Mouse (Mus musculus): ENCODE measurements at regions not wholly inside any gene's neighbourhood (a gene's known extent, or its start where the extent isn't known, plus 50 kb on each side); places are given as distances from the start of the nearest gene placed in this dataset.

GRCm38 (mm10) chr12:54472407-54472806, 184.0 kb downstream of the Sptssa start:
- TF ChIP-seq CTCF (IDR thresholded peaks at IDR 0.05; ENCODE audit: control insufficient read depth, insufficient read depth, insufficient read length) (no peak), USF1 (IDR thresholded peaks at IDR 0.05; ENCODE audit: low read depth) (no peak), MAX (IDR thresholded peaks at IDR 0.05) (no peak), MYOG (IDR thresholded peaks at IDR 0.05; ENCODE audit: control insufficient read depth, extremely low read depth, insufficient read length) (no peak), MYOD1 (IDR thresholded peaks at IDR 0.05; ENCODE audit: control insufficient read depth, insufficient read length, low read depth) (no peak), CEBPB (IDR thresholded peaks at IDR 0.05; ENCODE audit: low read depth) (no peak), FOSL1 (IDR thresholded peaks at IDR 0.05; ENCODE audit: insufficient read depth, low read length, poor library complexity, severe bottlenecking) (no peak)
